Comparison of ENCODE assay signal across 13 mouse cellular contexts in the genomic region with DNA sequence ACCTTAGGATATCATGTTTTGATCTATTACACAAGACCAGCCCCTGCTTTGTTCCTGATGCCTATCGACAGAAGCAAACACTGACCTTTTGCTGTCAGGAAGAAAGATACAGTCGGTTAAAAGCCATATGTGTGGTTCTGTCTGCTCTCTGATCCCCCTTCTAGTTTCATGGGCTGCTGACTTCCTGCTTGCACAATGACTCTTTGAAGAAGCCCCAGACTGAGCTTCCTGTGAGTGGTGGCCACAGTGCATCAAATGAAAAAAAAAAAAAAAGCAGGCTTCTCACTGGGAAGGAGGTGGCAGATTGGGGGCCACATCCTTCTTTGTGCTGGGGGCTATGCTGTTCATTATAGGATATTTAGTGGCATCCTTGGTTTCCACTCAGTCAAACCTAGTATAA.
DNase-seq lines count a peak whose midpoint lies in the region; ATAC-seq and TF ChIP-seq lines count a peak whose summit lies in the region.
"Had no signal": no experiment of that assay in that cellular context is flagged by ENCODE, and none has a peak within 500 bp of the region (broad histone marks: within the 10 kb centered on the region; RNA-seq: fewer than 3 reads in every experiment).

No protein-coding gene starts in this region.

- no peak overlapping the region for H3K4me3 ChIP-seq in kidney, embryonic 15.5 days (replicated peaks)
- no peak overlapping the region for H3K4me3 ChIP-seq in brown adipose tissue, adult 24 weeks (ENCODE audit: insufficient read depth, low read depth, low read length)
- no peak overlapping the region for H3K4me3 ChIP-seq in cerebellum, adult 2 months (replicated peaks; ENCODE audit: insufficient read depth, low read depth, low read length)
- H3K4me3 ChIP-seq: liver, embryonic 13.5 days; midbrain, embryonic 10.5 days had no signal

- 0 out of 2 replicates have a peak overlapping the region, but pooled peaks have one; percentile 7 for H3K27ac ChIP-seq in kidney, embryonic 15.5 days
- peak overlapping the region; percentile 48 for H3K27ac ChIP-seq in brown adipose tissue, adult 24 weeks (replicated peaks; ENCODE audit: low read depth, low read length)
- no peak overlapping the region for H3K27ac ChIP-seq in cerebellum, adult 2 months (ENCODE audit: insufficient read depth, low read length)
- H3K27ac ChIP-seq: liver, embryonic 13.5 days; midbrain, embryonic 10.5 days had no signal

- no peaks in the 10 kb centered on the region for H3K9me3 ChIP-seq in kidney, embryonic 15.5 days (replicated peaks)
- H3K9me3 ChIP-seq: liver, embryonic 13.5 days; midbrain, embryonic 10.5 days had no signal

- ATAC-seq in kidney, embryonic 15.5 days (replicated peaks; ENCODE audit: low FRiP score) = no peak
- peak; percentile 73 for ATAC-seq in neutrophil, adult 5-6 weeks (ENCODE audit: extremely low read depth, insufficient number of reproducible peaks, low FRiP score, poor library complexity, severe bottlenecking)

- no peak overlapping the region for H3K4me2 ChIP-seq in kidney, embryonic 15.5 days
- H3K4me2 ChIP-seq: liver, embryonic 13.5 days had no signal

- WGBS in kidney, embryonic 15.5 days = 49% methylated on average over 2 of the region's 2 CpGs
- WGBS in cerebellum, adult 2 months = 77% methylated on average over 2 of the region's 2 CpGs

- peaks cover 64% of the 10 kb centered on the region for H3K27me3 ChIP-seq in kidney, embryonic 15.5 days
- H3K27me3 ChIP-seq in cerebellum, adult 2 months (ENCODE audit: control insufficient read depth, insufficient read depth, low read length) = no peaks in the 10 kb centered on the region
- H3K27me3 ChIP-seq: liver, embryonic 13.5 days had no signal

- H3K9ac ChIP-seq in kidney, embryonic 15.5 days = no peak overlapping the region
- H3K9ac ChIP-seq: liver, embryonic 13.5 days had no signal

- H3K36me3 ChIP-seq in kidney, embryonic 15.5 days = no peaks in the 10 kb centered on the region
- H3K36me3 ChIP-seq: liver, embryonic 13.5 days; midbrain, embryonic 10.5 days had no signal

- TF ChIP-seq CTCF in cerebellum, adult 2 months (IDR thresholded peaks at IDR 0.05; ENCODE audit: borderline replicate concordance, insufficient read depth, low read depth, low read length) = no peak

- DNase-seq in kidney, adult 8-10 months = no peak
- DNase-seq in B cell, adult 2 months = peak; percentile 41 to 43
- no peak for DNase-seq in cerebellum, adult 2 months
- no peak for DNase-seq in cerebellum, adult 9-11 months
- no peak for DNase-seq in heart, postnatal 4 days
- DNase-seq: gastrocnemius, postnatal 10 days; kidney, adult 18-20 months; liver, embryonic 13.5 days; right cerebral cortex, adult 18-20 months had no signal

- peaks cover 5% of the 10 kb centered on the region; the same call in 1 of the 2 replicates for H3K4me1 ChIP-seq in kidney, embryonic 15.5 days
- H3K4me1 ChIP-seq in brown adipose tissue, adult 24 weeks (ENCODE audit: control insufficient read depth, insufficient read depth, insufficient read length, low read length) = peaks cover 9% of the 10 kb centered on the region; the same call in 1 of the 2 replicates
- no peaks in the 10 kb centered on the region for H3K4me1 ChIP-seq in cerebellum, adult 2 months (ENCODE audit: control insufficient read depth, insufficient read depth, low read length)
- H3K4me1 ChIP-seq: liver, embryonic 13.5 days had no signal

- TF ChIP-seq POLR2A in cerebellum, adult 2 months (IDR thresholded peaks at IDR 0.05; ENCODE audit: borderline replicate concordance, insufficient read depth, low read length) = no peak

Comparison
In these comparisons a context has a peak if more than half of its experiments do, and no peak if none do; other contexts are left out.
1. DNase-seq: peak in B cell, adult 2 months (2 of 2); none in kidney, adult 8-10 months (0 of 2), cerebellum, adult 2 months (0 of 2), cerebellum, adult 9-11 months (single experiment) and heart, postnatal 4 days (single experiment).